Mouse (Mus musculus) CH12.LX (cell line): ENCODE results near the gene Dip2b. TPM values are rescaled to one million over a fixed set of nuclear protein-coding genes. Genes with fewer than 3 reads are reported as not detected.

Experiments used
- DNase-seq: peaks from one replicate; pipeline ENCODE4 v3.0.0-alpha.2; 2013; ENCODE audit errors: extremely low read depth
- H3K27ac ChIP-seq: 2 replicates; pipeline ENCODE4 v1.5.1; 2012; ENCODE audit warnings: low read depth, mild to moderate bottlenecking, control low read depth, moderate library complexity; ENCODE audit not compliant: insufficient read depth
- H3K27me3 ChIP-seq: replicated peaks from 2 replicates; pipeline ENCODE3; 2012; ENCODE audit warnings: inconsistent platforms
- H3K36me3 ChIP-seq, 2 experiments: replicated peaks in 1 of 2; 2 replicates each; pipeline versions ENCODE3 to v1.6.1; 2012; ENCODE audit warnings: inconsistent platforms in 1 of 2, low read length in 1 of 2, mild to moderate bottlenecking in 1 of 2, mixed read lengths in 1 of 2, moderate library complexity in 1 of 2; ENCODE audit not compliant: control insufficient read depth in 1 of 2, insufficient read depth in 1 of 2
- H3K4me1 ChIP-seq, 2 experiments: 2 replicates each; pipeline ENCODE4 v1.6.1; 2012; ENCODE audit warnings: inconsistent platforms in 1 of 2, moderate library complexity in 1 of 2; ENCODE audit not compliant: insufficient read depth in 2 of 2, control insufficient read depth in 1 of 2
- H3K4me2 ChIP-seq: 2 replicates; pipeline ENCODE4 v1.6.1; 2012; ENCODE audit warnings: low read depth, mild to moderate bottlenecking, control low read depth; ENCODE audit not compliant: poor library complexity, insufficient read depth, severe bottlenecking
- H3K4me3 ChIP-seq, 3 experiments: fragments of 150-350 bp in 1 of 3; sonication (generic) in 1 of 3; replicated peaks in 1 of 3; 2 replicates each; pipeline versions ENCODE3 to v1.5.1; 2011 to 2012; ENCODE audit warnings: low read depth in 2 of 3, low read length in 2 of 3, mild to moderate bottlenecking in 2 of 3, moderate library complexity in 2 of 3, control low read depth in 1 of 3, improper control_type of control experiment in 1 of 3, inconsistent platforms in 1 of 3, mixed read lengths in 1 of 3; ENCODE audit not compliant: poor library complexity in 1 of 3
- H3K79me2 ChIP-seq: replicated peaks from 2 replicates; pipeline ENCODE4 v1.6.1; 2012; ENCODE audit warnings: mild to moderate bottlenecking, moderate library complexity; ENCODE audit not compliant: control insufficient read depth, poor library complexity, insufficient read depth, severe bottlenecking; ENCODE audit errors: extremely low read depth
- H3K9ac ChIP-seq: 2 replicates; pipeline ENCODE4 v1.6.1; 2012; ENCODE audit warnings: low read depth, mild to moderate bottlenecking, control low read depth, moderate library complexity; ENCODE audit not compliant: insufficient read depth
- H3K9me3 ChIP-seq: replicated peaks from 2 replicates; pipeline ENCODE3; 2012; ENCODE audit warnings: low read length, inconsistent platforms, mixed read lengths
- JUN ChIP-seq: IDR thresholded peaks from 2 replicates; pipeline ENCODE4 v1.6.1; 2011; ENCODE audit warnings: low read depth, mild to moderate bottlenecking, low read length, improper control_type of control experiment, moderate library complexity; ENCODE audit not compliant: insufficient read depth
- KAT2A ChIP-seq: IDR thresholded peaks from 2 replicates; pipeline ENCODE4 v1.6.1; 2012; ENCODE audit warnings: low read length, improper control_type of control experiment, inconsistent platforms; ENCODE audit not compliant: insufficient replicate concordance
- MAZ ChIP-seq: IDR thresholded peaks from 2 replicates; pipeline ENCODE4 v1.6.1; 2012; ENCODE audit warnings: low read depth, mild to moderate bottlenecking, inconsistent platforms, low read length, improper control_type of control experiment, moderate library complexity
- MEF2A ChIP-seq: IDR thresholded peaks from 2 replicates; pipeline ENCODE4 v1.6.1; 2014; ENCODE audit warnings: low read depth, mild to moderate bottlenecking, inconsistent platforms, low read length, improper control_type of control experiment, borderline replicate concordance
- MYC ChIP-seq: IDR thresholded peaks from 2 replicates; pipeline ENCODE4 v1.6.1; 2011; ENCODE audit warnings: low read depth, mild to moderate bottlenecking, improper control_type of control experiment, low read length
- NRF1 ChIP-seq: IDR thresholded peaks from 2 replicates; pipeline ENCODE4 v1.6.1; 2014; ENCODE audit warnings: low read depth, mild to moderate bottlenecking, inconsistent platforms, low read length, improper control_type of control experiment, moderate library complexity
- POLR2AphosphoS2 ChIP-seq: IDR thresholded peaks from 2 replicates; pipeline ENCODE4 v1.6.1; 2011; ENCODE audit warnings: low read depth, low read length, improper control_type of control experiment
- SMC3 ChIP-seq: IDR thresholded peaks from 2 replicates; pipeline ENCODE4 v1.6.1; 2011; ENCODE audit warnings: low read depth, low read length, improper control_type of control experiment
- TBP ChIP-seq: conservative IDR thresholded peaks from 2 replicates; pipeline ENCODE4 v1.6.1; 2011; ENCODE audit warnings: low read depth, low read length, improper control_type of control experiment
- TCF12 ChIP-seq: IDR thresholded peaks from 2 replicates; pipeline ENCODE4 v1.6.1; 2014; ENCODE audit warnings: low read depth, mild to moderate bottlenecking, inconsistent platforms, low read length, improper control_type of control experiment
- UBTF ChIP-seq: IDR thresholded peaks from 2 replicates; pipeline ENCODE4 v1.6.1; 2012; ENCODE audit warnings: low read depth, mild to moderate bottlenecking, inconsistent platforms, low read length, improper control_type of control experiment, moderate library complexity
- USF1 ChIP-seq: IDR thresholded peaks from 2 replicates; pipeline ENCODE4 v1.6.1; 2014; ENCODE audit warnings: low read depth, mild to moderate bottlenecking, inconsistent platforms, low read length, improper control_type of control experiment
- ZC3H11A ChIP-seq: IDR thresholded peaks from 2 replicates; pipeline ENCODE4 v1.6.1; 2012; ENCODE audit warnings: low read depth, mild to moderate bottlenecking, inconsistent platforms, low read length, improper control_type of control experiment
- ZNF384 ChIP-seq: IDR thresholded peaks from 2 replicates; pipeline ENCODE4 v1.6.1; 2012; ENCODE audit warnings: low read depth, low read length, improper control_type of control experiment, inconsistent platforms
- dilution Hi-C: fragments of 300-500 bp; cut with MboI; formaldehyde crosslinking; loops from 2 replicates; pipeline ENCODE4 v1.14.3; 2020; ENCODE audit warnings: low sequenced_read_pairs; ENCODE audit not compliant: extremely low pct_unique_long_range_greater_than_20kb, extremely low pct_ligation_motif_present
- in situ Hi-C: fragments of 300-500 bp; cut with MboI; formaldehyde crosslinking; loops from 3 replicates; pipeline ENCODE4 v1.14.3; 2019; ENCODE audit warnings: low sequenced_read_pairs, low pct_ligation_motif_present, low pct_unique_long_range_greater_than_20kb, mixed read lengths
- polyA plus RNA-seq: library from polyadenylated mRNA; unstranded; fragments of >175 nt; gene quantifications from 2 replicates; pipeline ENCODE4 v1.2.1, GENCODE M21; 2012; ENCODE audit warnings: low read depth; ENCODE audit not compliant: insufficient read length
- total RNA-seq, 2 experiments: library from RNA; depleted of rRNA; stranded (reverse); fragments of 300-350 nt in 1 of 2; fragments of >200 nt in 1 of 2; gene quantifications; 2 replicates each; pipeline ENCODE4 v1.2.3; 2012 to 2014

The Dip2b gene
- total and polyA plus RNA-seq, 3 experiments = 15.7 to 18.2 (median 16.7) TPM

DNA sequence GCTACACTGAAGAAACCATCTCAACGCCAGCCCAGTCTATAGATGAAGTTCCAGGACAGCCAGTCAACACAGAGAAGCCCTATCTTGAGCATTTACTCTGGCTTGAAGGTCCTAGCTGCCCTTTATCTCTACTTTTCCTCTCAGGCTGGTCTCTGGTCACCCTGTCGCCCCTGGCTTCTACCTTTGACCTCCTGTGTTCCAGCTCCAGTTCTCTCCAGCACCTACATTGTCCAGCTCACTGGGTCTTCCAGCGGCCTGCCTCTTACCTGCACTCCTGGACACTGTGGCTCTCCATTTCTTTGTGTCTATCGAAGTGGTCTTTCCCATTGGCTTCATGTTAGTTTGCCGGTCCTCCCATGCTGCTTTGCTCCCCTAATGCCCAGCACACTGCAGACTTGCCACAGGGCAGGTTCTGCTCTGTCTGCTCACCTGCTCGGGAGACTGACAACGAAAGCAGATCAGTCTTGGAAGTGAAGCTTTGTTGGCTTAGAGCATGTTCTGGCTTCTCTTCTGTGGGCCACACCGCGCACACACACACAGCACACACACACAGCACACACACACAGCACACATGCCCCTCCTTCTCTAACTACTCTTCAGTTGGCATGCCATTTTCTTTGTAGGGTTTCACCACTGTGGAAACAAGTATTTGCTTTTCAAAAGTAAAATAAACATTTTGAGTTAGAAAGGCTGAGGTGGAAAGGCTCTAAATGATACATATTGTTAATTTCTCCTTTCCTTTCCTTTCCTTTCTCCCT, 35.4 kb downstream of the Dip2b start:
- H3K4me3 ChIP-seq = no peak overlapping the region
- in situ Hi-C loops (no loop called here), dilution Hi-C loops (no loop called here)
- H3K27ac ChIP-seq = no peak overlapping the region
- peaks cover 5 to 44% of the 10 kb centered on the region in 2 experiments for H3K4me1 ChIP-seq
- no peak overlapping the region for H3K9ac ChIP-seq
- no peaks in the 10 kb centered on the region for H3K9me3 ChIP-seq
- H3K4me2 ChIP-seq = no peak overlapping the region
- DNase-seq = no peak
- H3K36me3 ChIP-seq = peaks cover 0 to 34% of the 10 kb centered on the region in 2 experiments
- TF ChIP-seq UBTF (no peak), MAZ (no peak)
- peaks cover 7% of the 10 kb centered on the region for H3K79me2 ChIP-seq
- H3K27me3 ChIP-seq = no peaks in the 10 kb centered on the region

GRCm38 (mm10) chr15:100074754-100075153, 36.3 kb downstream of the Dip2b start:
- no peaks in the 10 kb centered on the region for H3K9me3 ChIP-seq
- peaks cover 6 to 50% of the 10 kb centered on the region in 2 experiments for H3K4me1 ChIP-seq
- dilution Hi-C loops (no loop called here), in situ Hi-C loops (loop anchor here (5.0 kb wide), 1 partner anchor 32 kb away; no protein-coding TSS in a partner anchor)
- H3K27ac ChIP-seq = no peak overlapping the region
- peaks cover 0 to 32% of the 10 kb centered on the region in 2 experiments for H3K36me3 ChIP-seq
- H3K79me2 ChIP-seq = peaks cover 7% of the 10 kb centered on the region
- no peak overlapping the region for H3K4me3 ChIP-seq
- no peaks in the 10 kb centered on the region for H3K27me3 ChIP-seq
- H3K4me2 ChIP-seq = no peak overlapping the region
- no peak overlapping the region for H3K9ac ChIP-seq
- DNase-seq = no peak
- TF ChIP-seq POLR2AphosphoS2 (no peak), NRF1 (no peak), MYC (no peak), ZNF384 (no peak), USF1 (no peak), KAT2A (no peak), UBTF (no peak), MEF2A (no peak), ZC3H11A (no peak), SMC3 (no peak), TCF12 (no peak), TBP (no peak), JUN (no peak)
